Mouse (Mus musculus): ENCODE data around the gene Slc25a30.

DNA sequence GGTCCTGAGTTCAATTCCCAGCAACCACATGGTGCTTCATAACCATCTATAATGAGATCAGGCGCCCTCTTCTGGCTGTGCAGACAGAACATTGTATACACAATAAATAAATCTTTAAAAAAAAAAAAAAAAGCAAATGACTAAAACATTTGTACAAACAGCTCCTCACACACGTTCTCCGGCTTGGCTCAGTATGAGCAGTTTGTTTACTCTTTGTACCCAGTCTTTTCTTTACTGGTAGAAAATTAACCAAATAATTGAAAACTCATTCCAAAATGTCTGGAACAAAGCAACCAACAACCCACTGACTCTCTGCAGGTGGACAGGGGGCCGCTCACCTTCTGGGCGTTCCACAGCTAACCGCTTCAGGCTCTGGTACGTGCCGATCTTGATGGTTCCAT is 15.7 kb downstream of the Slc25a30 start:
- TF ChIP-seq CTCF (conservative IDR thresholded peaks at IDR 0.05 in 1 of 2, IDR thresholded peaks at IDR 0.05 in 1 of 2; ENCODE audit: low read depth in 2 of 2, low read length in 2 of 2) (peak in 1 of 2 experiments; percentile 18; a peak in 2 of 4 replicates), ETS1 (conservative IDR thresholded peaks at IDR 0.05; ENCODE audit: low read depth, low read length) (no peak), RCOR1 (conservative IDR thresholded peaks at IDR 0.05; ENCODE audit: low read depth, low read length) (no peak), UBTF (IDR thresholded peaks at IDR 0.05; ENCODE audit: low read depth, low read length) (no peak), ZC3H11A (IDR thresholded peaks at IDR 0.05; ENCODE audit: low read depth, low read length) (no peak), MAFK (IDR thresholded peaks at IDR 0.05; ENCODE audit: insufficient replicate concordance, low read length) (no peak), ZNF384 (IDR thresholded peaks at IDR 0.05; ENCODE audit: low read depth, low read length) (peak; percentile 61), RAD21 (IDR thresholded peaks at IDR 0.05; ENCODE audit: low read depth, low read length) (no peak), POLR2AphosphoS2 (IDR thresholded peaks at IDR 0.05; ENCODE audit: low read depth, low read length) (no peak), MAZ (IDR thresholded peaks at IDR 0.05; ENCODE audit: low read depth, low read length) (no peak), MYC (IDR thresholded peaks at IDR 0.05; ENCODE audit: low read depth, low read length) (no peak), E2F4 (IDR thresholded peaks at IDR 0.05; ENCODE audit: insufficient replicate concordance, low read depth, low read length) (no peak), POLR2A (IDR thresholded peaks at IDR 0.05; ENCODE audit: low read depth, low read length) (no peak), MAX (IDR thresholded peaks at IDR 0.05; ENCODE audit: low read length) (no peak)
